Mouse (Mus musculus) embryonic facial prominence, embryonic 10.5 days (tissue): ENCODE measurements at regions not wholly inside any gene's neighbourhood (a gene's known extent, or its start where the extent isn't known, plus 50 kb on each side); places are given as distances from the start of the nearest gene placed in this dataset.
A peak's percentile ranks its signal among the peaks of the same experiment; 100 is the strongest.

Experiments
- DNase-seq: peaks from one replicate; pipeline ENCODE4 v3.0.0-alpha.2; 2017; ENCODE audit warnings: low spot score
- H3K27ac ChIP-seq: fragments of 300-500 bp; sonication (generic); replicated peaks from 2 replicates; pipeline ENCODE4 v1.5.1; 2016; ENCODE audit warnings: mild to moderate bottlenecking
- H3K27me3 ChIP-seq: fragments of 300-500 bp; sonication (generic); replicated peaks from 2 replicates; pipeline ENCODE4 v1.6.1; 2016; ENCODE audit warnings: low read depth, mild to moderate bottlenecking; ENCODE audit not compliant: poor library complexity, severe bottlenecking
- H3K36me3 ChIP-seq: fragments of 300-500 bp; sonication (generic); replicated peaks from 2 replicates; pipeline ENCODE4 v1.6.1; 2016; ENCODE audit warnings: mild to moderate bottlenecking, moderate library complexity
- H3K4me1 ChIP-seq: fragments of 300-500 bp; sonication (generic); 2 replicates; pipeline ENCODE4 v1.6.1; 2016
- H3K4me3 ChIP-seq: fragments of 300-500 bp; sonication (generic); 2 replicates; pipeline ENCODE4 v1.5.1; 2016; ENCODE audit warnings: mild to moderate bottlenecking, moderate library complexity
- H3K9me3 ChIP-seq: fragments of 300-500 bp; sonication (generic); 2 replicates; pipeline ENCODE4 v1.6.1; 2016; ENCODE audit warnings: mild to moderate bottlenecking
- WGBS: fragments of 180-500 bp; shearing (Covaris S2); methylation state at CpG from one replicate; pipeline ENCODE4 v1.1.7; 2016; 5-methylcytosine and 5-hydroxymethylcytosine counted together

- DNase-seq: no peak
- Histone ChIP-seq H3K4me1 (no peaks in the 10 kb centered on the region), H3K27ac (no peak overlapping the region), H3K4me3 (no peak overlapping the region), H3K36me3 (no peaks in the 10 kb centered on the region), H3K9me3 (no peaks in the 10 kb centered on the region), H3K27me3 (no peaks in the 10 kb centered on the region)
- 77% methylated on average over 2 of the region's 2 CpGs for WGBS
Observed at GRCm38 (mm10) chr9:33827409-33827808, 658.3 kb upstream of the Kirrel3 start.

- H3K4me1 ChIP-seq: no peaks in the 10 kb centered on the region
- H3K27me3 ChIP-seq: no peaks in the 10 kb centered on the region
- H3K4me3 ChIP-seq: no peak overlapping the region
- H3K9me3 ChIP-seq: no peaks in the 10 kb centered on the region
- H3K36me3 ChIP-seq: no peaks in the 10 kb centered on the region
- no peak overlapping the region for H3K27ac ChIP-seq
- DNase-seq: no peak
- WGBS: 83% methylated on average over 1 of the region's 1 CpGs
Observed at GRCm38 (mm10) chr9:33837666-33838380, 647.9 kb upstream of the Kirrel3 start.

GRCm38 (mm10) chr9:33849623-33850022, 636.1 kb upstream of the Kirrel3 start:
- Histone ChIP-seq H3K27ac (no peak overlapping the region), H3K9me3 (no peaks in the 10 kb centered on the region), H3K27me3 (no peaks in the 10 kb centered on the region), H3K4me3 (no peak overlapping the region), H3K36me3 (no peaks in the 10 kb centered on the region), H3K4me1 (no peaks in the 10 kb centered on the region)
- 87% methylated on average over 5 of the region's 5 CpGs for WGBS
- no peak for DNase-seq

GRCm38 (mm10) chr9:33850024-33850423, 635.7 kb upstream of the Kirrel3 start:
- Histone ChIP-seq H3K36me3 (no peaks in the 10 kb centered on the region), H3K4me3 (no peak overlapping the region), H3K4me1 (no peaks in the 10 kb centered on the region), H3K9me3 (no peaks in the 10 kb centered on the region), H3K27me3 (no peaks in the 10 kb centered on the region), H3K27ac (no peak overlapping the region)
- 89% methylated on average over 7 of the region's 7 CpGs for WGBS
- DNase-seq: no peak

GRCm38 (mm10) chr9:33850993-33851392, 634.7 kb upstream of the Kirrel3 start:
- Histone ChIP-seq H3K9me3 (no peaks in the 10 kb centered on the region), H3K27me3 (no peaks in the 10 kb centered on the region), H3K4me3 (no peak overlapping the region), H3K27ac (no peak overlapping the region), H3K4me1 (no peaks in the 10 kb centered on the region), H3K36me3 (no peaks in the 10 kb centered on the region)
- DNase-seq: no peak

GRCm38 (mm10) chr9:33856169-33856568, 629.5 kb upstream of the Kirrel3 start:
- H3K27ac ChIP-seq: no peak overlapping the region
- no peaks in the 10 kb centered on the region for H3K36me3 ChIP-seq
- no peak overlapping the region for H3K4me3 ChIP-seq
- H3K27me3 ChIP-seq: no peaks in the 10 kb centered on the region
- no peaks in the 10 kb centered on the region for H3K9me3 ChIP-seq
- WGBS: 44% methylated on average over 2 of the region's 2 CpGs
- no peaks in the 10 kb centered on the region for H3K4me1 ChIP-seq
- peak; percentile 54 for DNase-seq

- Histone ChIP-seq H3K4me3 (no peak overlapping the region), H3K27me3 (no peaks in the 10 kb centered on the region), H3K4me1 (no peaks in the 10 kb centered on the region), H3K9me3 (no peaks in the 10 kb centered on the region), H3K36me3 (no peaks in the 10 kb centered on the region), H3K27ac (no peak overlapping the region)
- 86% methylated on average over 5 of the region's 5 CpGs for WGBS
- DNase-seq: no peak
Observed at GRCm38 (mm10) chr9:33858511-33858910, 627.2 kb upstream of the Kirrel3 start.

GRCm38 (mm10) chr9:33868666-33869065, 617.0 kb upstream of the Kirrel3 start:
- no peak for DNase-seq
- Histone ChIP-seq H3K4me1 (no peaks in the 10 kb centered on the region), H3K4me3 (no peak overlapping the region), H3K36me3 (no peaks in the 10 kb centered on the region), H3K9me3 (no peaks in the 10 kb centered on the region), H3K27me3 (no peaks in the 10 kb centered on the region), H3K27ac (no peak overlapping the region)
- WGBS: 88% methylated on average over 5 of the region's 5 CpGs

GRCm38 (mm10) chr9:33887279-33887678, 598.4 kb upstream of the Kirrel3 start:
- Histone ChIP-seq H3K27ac (no peak overlapping the region), H3K27me3 (no peaks in the 10 kb centered on the region), H3K4me1 (0 out of 2 replicates have a peak, but pooled peaks cover 3% of the 10 kb centered on the region), H3K36me3 (no peaks in the 10 kb centered on the region), H3K9me3 (no peaks in the 10 kb centered on the region), H3K4me3 (no peak overlapping the region)
- 43% methylated on average over 2 of the region's 2 CpGs for WGBS
- DNase-seq: peak; percentile 13

GRCm38 (mm10) chr9:33892001-33892400, 593.7 kb upstream of the Kirrel3 start:
- no peak for DNase-seq
- 68% methylated on average over 3 of the region's 3 CpGs for WGBS
- H3K36me3 ChIP-seq: no peaks in the 10 kb centered on the region
- no peak overlapping the region for H3K27ac ChIP-seq
- no peaks in the 10 kb centered on the region for H3K9me3 ChIP-seq
- 0 out of 2 replicates have a peak, but pooled peaks cover 5% of the 10 kb centered on the region for H3K4me1 ChIP-seq
- no peak overlapping the region for H3K4me3 ChIP-seq
- H3K27me3 ChIP-seq: no peaks in the 10 kb centered on the region

GRCm38 (mm10) chr9:33901313-33902076, 584.2 kb upstream of the Kirrel3 start:
- no peak for DNase-seq
- Histone ChIP-seq H3K36me3 (no peaks in the 10 kb centered on the region), H3K27ac (no peak overlapping the region), H3K9me3 (no peaks in the 10 kb centered on the region), H3K4me1 (peaks cover 11% of the 10 kb centered on the region), H3K27me3 (no peaks in the 10 kb centered on the region), H3K4me3 (no peak overlapping the region)
- 56% methylated on average over 10 of the region's 10 CpGs for WGBS

GRCm38 (mm10) chr9:33903991-33904570, 581.6 kb upstream of the Kirrel3 start:
- no peak overlapping the region for H3K4me3 ChIP-seq
- H3K4me1 ChIP-seq: peaks cover 11% of the 10 kb centered on the region
- DNase-seq: no peak
- H3K27me3 ChIP-seq: no peaks in the 10 kb centered on the region
- no peaks in the 10 kb centered on the region for H3K36me3 ChIP-seq
- no peaks in the 10 kb centered on the region for H3K9me3 ChIP-seq
- no peak overlapping the region for H3K27ac ChIP-seq
- 53% methylated on average over 5 of the region's 5 CpGs for WGBS

- no peaks in the 10 kb centered on the region for H3K9me3 ChIP-seq
- H3K4me3 ChIP-seq: no peak overlapping the region
- H3K36me3 ChIP-seq: no peaks in the 10 kb centered on the region
- DNase-seq: no peak
- no peaks in the 10 kb centered on the region for H3K4me1 ChIP-seq
- no peaks in the 10 kb centered on the region for H3K27me3 ChIP-seq
- H3K27ac ChIP-seq: no peak overlapping the region
- 87% methylated on average over 4 of the region's 4 CpGs for WGBS
Observed at GRCm38 (mm10) chr9:33914919-33915318, 570.8 kb upstream of the Kirrel3 start.
